Mouse (Mus musculus) retina, postnatal 7 days (tissue): ENCODE measurements at regions not wholly inside any gene's neighbourhood (a gene's known extent, or its start where the extent isn't known, plus 50 kb on each side); places are given as distances from the start of the nearest gene placed in this dataset.
A peak's percentile ranks its signal among the peaks of the same experiment; 100 is the strongest.

ENCODE experiments used
- DNase-seq: peaks from one replicate; pipeline ENCODE4 v3.0.0-alpha.2; 2012; ENCODE audit warnings: low read depth, low spot score

GRCm38 (mm10) chr9:32003730-32004129 is 90.5 kb upstream of the Barx2 start:
- DNase-seq, result no peak

- DNase-seq, result no peak
Observed at GRCm38 (mm10) chr9:32005348-32005747, 92.1 kb upstream of the Barx2 start.

DNA sequence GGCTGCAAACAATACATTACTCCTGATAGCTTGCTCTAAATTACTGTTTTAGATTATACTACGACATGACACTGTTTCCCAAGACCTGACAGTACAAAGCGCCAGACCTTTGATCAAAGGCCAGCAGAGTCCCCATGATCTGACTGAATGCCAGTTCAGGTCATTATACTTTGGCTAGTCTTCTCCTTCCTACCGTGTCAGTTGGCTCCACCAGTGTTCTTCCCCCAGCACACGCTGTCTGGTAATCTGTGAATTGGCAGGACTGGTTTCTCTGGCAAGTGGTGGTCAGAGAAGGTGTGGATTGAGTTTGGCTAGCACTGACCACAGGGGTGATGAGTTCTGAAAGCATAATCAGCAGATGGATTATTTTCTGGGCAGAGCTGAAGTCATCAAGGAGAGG is 93.1 kb upstream of the Barx2 start:
- no peak for DNase-seq

GRCm38 (mm10) chr9:32010953-32011770 is 97.9 kb upstream of the Barx2 start:
- no peak for DNase-seq

- no peak for DNase-seq
Observed at GRCm38 (mm10) chr9:32016286-32016685, 99.7 kb upstream of the Arhgap32 start.

DNA sequence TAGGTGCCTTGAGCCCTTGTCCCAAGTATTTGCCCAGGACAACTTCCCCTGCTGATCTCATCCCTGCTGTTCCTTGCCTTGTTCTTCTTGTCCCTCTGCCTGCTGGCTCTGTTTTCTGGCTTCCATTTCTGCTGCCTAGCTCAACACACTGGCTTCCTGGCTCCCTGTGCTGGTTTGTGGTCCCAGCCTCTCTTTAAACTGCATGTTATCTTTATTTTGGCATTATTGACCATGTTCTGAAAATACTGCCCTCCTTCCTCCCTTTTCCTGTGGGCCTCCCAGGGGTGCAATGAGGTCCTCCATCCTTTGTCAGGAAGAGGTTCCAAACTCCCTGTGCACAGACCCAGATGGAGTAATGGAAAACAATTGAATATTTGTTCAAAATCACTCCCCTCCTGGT is 97.9 kb upstream of the Arhgap32 start:
- DNase-seq, result no peak

DNA sequence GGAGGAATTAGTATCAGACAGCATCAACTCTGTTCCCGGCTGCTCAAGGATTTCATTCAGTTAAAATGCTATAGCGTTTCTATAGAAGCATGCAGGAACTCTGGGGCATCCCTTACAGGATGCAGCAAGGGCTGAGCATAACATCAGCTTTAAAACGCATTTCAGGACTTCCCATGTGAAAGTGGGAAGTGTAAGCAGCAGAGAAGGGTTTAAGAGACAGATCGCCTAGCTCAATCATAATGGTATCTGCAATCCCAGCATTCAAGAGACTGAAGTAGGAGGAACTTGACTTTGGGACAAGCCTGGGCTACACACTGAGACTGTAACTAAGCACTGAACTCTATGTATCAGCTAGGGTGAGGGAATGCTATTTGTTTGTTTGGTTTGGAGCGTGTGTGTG is 96.2 kb upstream of the Arhgap32 start:
- DNase-seq, result no peak

- DNase-seq, result no peak
Observed at GRCm38 (mm10) chr9:32020942-32021731, 94.8 kb upstream of the Arhgap32 start.

DNA sequence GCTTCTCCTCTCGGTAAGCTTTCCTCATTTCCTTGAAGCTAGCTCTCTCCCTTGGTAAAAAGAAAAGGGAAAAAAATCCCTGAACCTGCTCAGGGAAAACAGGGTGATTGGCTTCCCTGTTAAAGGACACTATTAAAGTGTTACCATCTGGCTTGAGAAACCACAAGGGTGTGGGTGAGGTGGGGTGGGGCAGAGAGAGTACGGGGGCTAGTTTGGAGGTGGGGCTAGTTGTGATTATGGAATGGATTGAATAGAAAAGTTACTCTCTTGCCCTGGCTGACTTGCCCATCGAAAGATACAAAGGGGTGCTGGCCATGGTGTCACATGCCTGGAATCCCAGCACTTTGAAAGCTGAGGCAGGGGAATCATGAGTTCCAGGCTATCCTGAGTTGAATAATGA is 94.2 kb upstream of the Arhgap32 start:
- no peak for DNase-seq

DNA sequence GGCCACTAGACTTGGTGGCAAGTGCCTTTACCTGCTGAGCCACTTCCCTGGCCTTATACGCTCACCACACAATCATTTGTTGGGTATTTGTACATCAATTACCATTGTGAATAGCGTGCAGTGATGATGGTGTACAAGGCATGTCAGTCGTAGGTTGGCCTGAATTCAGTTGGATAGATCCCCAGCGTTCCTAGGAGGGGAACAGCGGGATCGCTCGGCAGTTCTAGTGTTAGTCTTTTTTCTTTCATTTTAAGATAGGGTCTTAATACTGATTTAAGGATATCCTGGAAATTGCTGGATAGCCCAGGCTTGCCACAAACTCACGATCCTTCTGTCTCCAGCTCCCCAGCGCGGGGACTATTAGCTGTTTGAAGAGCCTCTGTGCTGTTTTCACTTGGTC is 92.9 kb upstream of the Arhgap32 start:
- DNase-seq, result no peak

GRCm38 (mm10) chr9:32024767-32025166 is 91.2 kb upstream of the Arhgap32 start:
- no peak for DNase-seq

DNA sequence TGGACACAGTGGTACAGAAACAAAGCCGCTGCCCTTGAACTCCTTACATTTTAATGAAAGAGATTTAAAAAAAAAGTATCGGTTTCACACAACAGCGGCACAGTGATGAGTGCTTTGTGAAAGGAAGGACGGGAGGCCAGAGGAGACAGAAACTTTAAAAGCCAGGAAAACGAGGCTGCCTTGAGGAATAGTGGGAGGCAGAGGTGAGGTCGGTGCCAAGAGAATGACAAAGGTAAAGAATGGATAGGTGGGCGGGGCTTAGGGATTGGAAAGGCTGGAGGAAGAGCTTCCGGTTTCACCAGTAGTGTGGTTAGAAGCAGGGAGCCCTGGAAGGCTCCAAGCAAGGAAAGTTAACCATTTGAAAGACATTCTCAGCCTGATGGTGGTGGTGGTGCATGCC is 88.0 kb upstream of the Arhgap32 start:
- DNase-seq, result no peak

DNA sequence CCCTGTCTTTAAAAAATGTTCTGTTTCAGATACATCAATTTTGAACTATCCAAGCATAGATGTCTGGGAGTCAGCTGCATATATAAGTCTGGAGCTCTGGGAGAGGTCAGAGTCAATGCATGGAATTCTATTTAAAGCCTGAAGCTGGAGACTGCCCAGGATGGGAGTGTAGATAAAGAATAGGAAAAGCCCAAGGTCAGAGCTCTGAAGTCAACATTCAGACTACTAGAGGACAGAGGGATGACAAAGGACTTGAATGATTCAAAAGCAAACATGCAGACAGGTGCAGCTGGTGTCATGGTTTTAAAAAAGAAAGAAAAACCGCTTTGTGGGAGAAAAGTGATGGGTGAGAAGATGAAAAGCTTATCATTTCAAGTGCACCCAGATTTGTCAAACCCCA is 86.9 kb upstream of the Arhgap32 start:
- DNase-seq, result no peak

GRCm38 (mm10) chr9:32029786-32030185 is 86.2 kb upstream of the Arhgap32 start:
- no peak for DNase-seq

- no peak for DNase-seq
Observed at GRCm38 (mm10) chr9:32030203-32030602, 85.7 kb upstream of the Arhgap32 start.

GRCm38 (mm10) chr9:32031950-32032453 is 83.9 kb upstream of the Arhgap32 start:
- DNase-seq, result peak; percentile 82

GRCm38 (mm10) chr9:32032521-32033185 is 83.3 kb upstream of the Arhgap32 start:
- DNase-seq, result no peak

DNA sequence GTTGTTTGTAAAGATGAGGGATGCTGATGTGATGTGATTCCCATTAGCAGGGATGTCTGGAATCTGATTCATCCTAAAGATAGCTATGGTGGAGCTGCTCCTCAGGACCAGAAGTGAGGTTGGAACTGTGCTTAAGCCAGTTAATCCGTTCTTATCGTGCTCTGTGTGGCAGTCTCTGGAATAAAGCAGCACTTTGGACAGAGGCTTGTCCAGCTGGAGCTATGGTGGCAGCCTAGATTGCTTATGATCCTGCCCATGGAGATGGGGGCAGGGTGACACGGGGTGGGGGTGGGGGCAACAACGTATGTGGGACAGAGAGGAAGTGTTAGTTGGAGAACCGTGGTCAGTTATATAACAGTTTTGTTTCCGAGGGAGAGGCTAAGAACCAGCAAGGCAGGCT is 82.0 kb upstream of the Arhgap32 start:
- DNase-seq, result no peak

GRCm38 (mm10) chr9:32039999-32040398 is 75.9 kb upstream of the Arhgap32 start:
- no peak for DNase-seq

- no peak for DNase-seq
Observed at GRCm38 (mm10) chr9:32043344-32043743, 72.6 kb upstream of the Arhgap32 start.

- no peak for DNase-seq
Observed at GRCm38 (mm10) chr9:32046791-32047190, 69.1 kb upstream of the Arhgap32 start.

DNA sequence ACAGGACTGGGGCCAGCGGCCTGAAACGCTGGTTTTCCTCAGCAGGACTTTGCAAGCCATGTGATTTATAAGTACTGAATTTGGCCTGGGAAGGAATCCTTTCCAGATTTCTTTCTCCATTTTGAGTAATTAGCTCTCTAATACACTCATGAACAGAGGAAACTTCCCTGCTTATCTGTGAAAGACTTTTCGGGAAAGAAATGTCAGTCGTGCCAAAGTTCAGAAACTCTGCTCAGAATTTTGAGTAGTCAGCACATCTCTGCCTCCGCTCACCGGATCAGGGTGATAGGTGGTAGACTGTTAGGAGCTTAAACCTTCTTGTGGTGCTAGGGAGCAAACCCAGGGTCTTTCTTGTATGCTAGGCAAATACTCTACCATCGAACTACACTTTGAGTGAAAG is 67.0 kb upstream of the Arhgap32 start:
- DNase-seq, result no peak
